Mouse (Mus musculus): ENCODE data around the gene Olfr509. TPM values are rescaled to one million over a fixed set of nuclear protein-coding genes. Genes with fewer than 3 reads are reported as not detected.

The Olfr509 gene
- not detected in 2 replicates for polyA plus RNA-seq (2012; rRNA removed)

GRCm38 (mm10) chr7:108651806-108652205 lies at the start of gene Olfr509:
Gene Olfr509, minus strand, starts transcription at chr7:108651906.

GRCm38 (mm10) chr7:108666118-108666517 lies 14.4 kb upstream of the Olfr509 start, which contains the start of gene Olfr510:
Gene Olfr510, plus strand, starts transcription at chr7:108666418.

GRCm38 (mm10) chr7:108629694-108630093 lies 22.0 kb downstream of the Olfr509 start, which contains the start of gene Olfr508:
Gene Olfr508, plus strand, starts transcription at chr7:108629994.

GRCm38 (mm10) chr7:108621514-108621913 lies 30.2 kb downstream of the Olfr509 start, which contains the start of gene Olfr507:
Gene Olfr507, plus strand, starts transcription at chr7:108621814.

GRCm38 (mm10) chr7:108610487-108610886 lies 41.2 kb downstream of the Olfr509 start, which contains the start of gene Olfr506:
Gene Olfr506, plus strand, starts transcription at chr7:108610787.

Other genes starting within 250 kb of the Olfr509 start
- gene Olfr497, start 231.5 kb downstream of the Olfr509 start, polyA plus RNA-seq (2012; rRNA removed), result not detected in 2 replicates
- gene Olfr498, start 186.6 kb downstream of the Olfr509 start, polyA plus RNA-seq (2012; rRNA removed), result not detected in 2 replicates
- not detected in 2 replicates for gene Olfr502, start 126.8 kb downstream of the Olfr509 start, polyA plus RNA-seq (2012; rRNA removed)
- not detected in 2 replicates for gene Olfr503, start 107.4 kb downstream of the Olfr509 start, polyA plus RNA-seq (2012; rRNA removed)
- gene Olfr504, start 86.1 kb downstream of the Olfr509 start, polyA plus RNA-seq (2012; rRNA removed), result not detected in 2 replicates
- gene Olfr506, start 41.1 kb downstream of the Olfr509 start, polyA plus RNA-seq (2012; rRNA removed), result not detected in 2 replicates
- not detected in 2 replicates for gene Olfr507, start 30.1 kb downstream of the Olfr509 start, polyA plus RNA-seq (2012; rRNA removed)
- not detected in 2 replicates for gene Olfr508, start 21.9 kb downstream of the Olfr509 start, polyA plus RNA-seq (2012; rRNA removed)
- not detected in 2 replicates for gene Olfr510, start 14.5 kb upstream of the Olfr509 start, polyA plus RNA-seq (2012; rRNA removed)
- not detected in 2 replicates for gene Olfr512, start 61.4 kb upstream of the Olfr509 start, polyA plus RNA-seq (2012; rRNA removed)
- gene Olfr513, start 99.1 kb upstream of the Olfr509 start, polyA plus RNA-seq (2012; rRNA removed), result not detected in 2 replicates
- not detected in 2 replicates for gene Olfr514, start 174.1 kb upstream of the Olfr509 start, polyA plus RNA-seq (2012; rRNA removed)
- gene Olfr516, start 198.6 kb upstream of the Olfr509 start, polyA plus RNA-seq (2012; rRNA removed), result not detected in 2 replicates
- not detected in 2 replicates for gene Olfr517, start 220.5 kb upstream of the Olfr509 start, polyA plus RNA-seq (2012; rRNA removed)
- not detected in 2 replicates for gene Olfr518, start 233.1 kb upstream of the Olfr509 start, polyA plus RNA-seq (2012; rRNA removed)
- not detected in 2 replicates for gene Olfr519, start 242.5 kb upstream of the Olfr509 start, polyA plus RNA-seq (2012; rRNA removed)

Data from ovary, adult 2 months (tissue).